Mouse (Mus musculus): ENCODE data around the gene Fam71e1.

The Fam71e1 gene

GRCm38 (mm10) chr7:44534242-44534641 is 37.9 kb downstream of the Fam71e1 start:
- DNase-seq (ENCODE audit: extremely low read depth, low read depth): no peak

GRCm38 (mm10) chr7:44534656-44535441 is 38.5 kb downstream of the Fam71e1 start:
- DNase-seq (ENCODE audit: extremely low read depth, low read depth): no peak

GRCm38 (mm10) chr7:44535657-44536589 is 39.5 kb downstream of the Fam71e1 start:
- DNase-seq (ENCODE audit: extremely low read depth, low read depth): no peak

GRCm38 (mm10) chr7:44536590-44536968 is 40.2 kb downstream of the Fam71e1 start:
- DNase-seq (ENCODE audit: extremely low read depth, low read depth): no peak

GRCm38 (mm10) chr7:44537009-44537408 is 40.6 kb downstream of the Fam71e1 start:
- DNase-seq (ENCODE audit: extremely low read depth, low read depth): no peak

GRCm38 (mm10) chr7:44537496-44537895 is 41.1 kb downstream of the Fam71e1 start:
- DNase-seq (ENCODE audit: extremely low read depth, low read depth): no peak

- no peak for DNase-seq (ENCODE audit: extremely low read depth, low read depth)
These were observed 42.6 kb downstream of the Fam71e1 start for GRCm38 (mm10) chr7:44538756-44539624.

GRCm38 (mm10) chr7:44542555-44542954 is 46.2 kb downstream of the Fam71e1 start:
- DNase-seq (ENCODE audit: extremely low read depth, low read depth): no peak

GRCm38 (mm10) chr7:44543071-44543470 is 46.7 kb downstream of the Fam71e1 start:
- DNase-seq (ENCODE audit: extremely low read depth, low read depth): no peak

- no peak for DNase-seq (ENCODE audit: extremely low read depth, low read depth)
These were observed 49.9 kb downstream of the Fam71e1 start for GRCm38 (mm10) chr7:44546274-44546673.

GRCm38 (mm10) chr7:44547041-44547440 is 50.7 kb downstream of the Fam71e1 start:
- no peak for DNase-seq (ENCODE audit: extremely low read depth, low read depth)

GRCm38 (mm10) chr7:44547725-44548124 is 51.3 kb downstream of the Fam71e1 start:
- DNase-seq (ENCODE audit: extremely low read depth, low read depth): no peak

GRCm38 (mm10) chr7:44548497-44549087 is 52.2 kb downstream of the Fam71e1 start, which contains the start of gene Pold1:
TSS of gene Pold1 (minus strand) at chr7:44548849.
- peak; percentile 92 for DNase-seq (ENCODE audit: extremely low read depth, low read depth)

GRCm38 (mm10) chr7:44549621-44550408 is 53.4 kb downstream of the Fam71e1 start:
- no peak for DNase-seq (ENCODE audit: extremely low read depth, low read depth)

- DNase-seq (ENCODE audit: extremely low read depth, low read depth): no peak
These were observed 54.0 kb downstream of the Fam71e1 start for GRCm38 (mm10) chr7:44550409-44550678.
